Mouse (Mus musculus) A20 (cell line): ENCODE data around the gene Bmf.
A peak's percentile ranks its signal among the peaks of the same experiment; 100 is the strongest.

Source experiments
- DNase-seq: peaks from one replicate; pipeline ENCODE4 v3.0.0-alpha.2; 2011; ENCODE audit warnings: low read depth, low spot score

Gene Bmf

DNA sequence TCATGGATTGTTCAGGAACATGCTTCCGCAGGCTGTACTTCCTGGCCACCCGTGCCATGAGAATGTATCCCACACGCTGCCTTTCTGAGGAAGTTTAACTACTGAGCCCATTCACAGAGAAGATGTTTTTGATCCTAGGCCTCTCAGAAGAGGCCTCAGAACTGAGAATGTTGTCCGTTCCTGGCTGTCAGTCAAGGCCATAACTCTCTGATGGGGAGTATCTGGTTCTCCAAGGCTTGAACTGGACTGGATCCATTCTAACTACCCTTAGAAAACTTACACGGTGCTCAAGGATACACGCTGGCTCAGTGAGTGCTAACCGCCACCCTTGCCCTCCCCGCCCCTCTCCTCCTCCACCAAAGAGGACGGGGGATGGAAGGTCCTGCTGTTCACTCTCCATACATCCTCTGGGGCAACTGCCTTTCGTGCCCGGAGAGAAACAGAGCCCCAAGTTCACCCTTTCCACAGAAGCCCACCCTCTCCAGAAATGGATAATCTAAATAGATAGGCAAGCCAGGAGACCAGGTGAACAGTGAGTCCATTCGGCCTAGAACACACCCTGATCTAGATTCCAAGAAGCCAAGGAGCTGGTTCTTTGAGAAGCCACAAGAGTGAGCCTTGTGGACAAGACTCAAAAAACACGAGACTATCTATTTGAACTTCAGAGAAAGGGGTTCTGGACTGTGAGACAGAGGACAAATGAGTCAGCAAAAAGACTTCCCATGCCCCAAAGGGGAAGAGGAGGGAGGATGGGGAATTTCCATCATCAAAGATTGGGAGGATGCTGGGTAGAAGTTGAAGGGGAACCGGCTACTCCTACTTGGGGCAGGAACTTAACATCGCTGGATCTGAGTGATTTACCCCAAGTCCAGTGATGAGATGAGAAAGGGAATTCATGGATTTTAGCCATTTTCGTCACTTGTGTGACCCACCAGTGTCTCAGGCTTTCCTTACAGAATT lies 36.8 kb downstream of the Bmf start:
- DNase-seq, result no peak

DNA sequence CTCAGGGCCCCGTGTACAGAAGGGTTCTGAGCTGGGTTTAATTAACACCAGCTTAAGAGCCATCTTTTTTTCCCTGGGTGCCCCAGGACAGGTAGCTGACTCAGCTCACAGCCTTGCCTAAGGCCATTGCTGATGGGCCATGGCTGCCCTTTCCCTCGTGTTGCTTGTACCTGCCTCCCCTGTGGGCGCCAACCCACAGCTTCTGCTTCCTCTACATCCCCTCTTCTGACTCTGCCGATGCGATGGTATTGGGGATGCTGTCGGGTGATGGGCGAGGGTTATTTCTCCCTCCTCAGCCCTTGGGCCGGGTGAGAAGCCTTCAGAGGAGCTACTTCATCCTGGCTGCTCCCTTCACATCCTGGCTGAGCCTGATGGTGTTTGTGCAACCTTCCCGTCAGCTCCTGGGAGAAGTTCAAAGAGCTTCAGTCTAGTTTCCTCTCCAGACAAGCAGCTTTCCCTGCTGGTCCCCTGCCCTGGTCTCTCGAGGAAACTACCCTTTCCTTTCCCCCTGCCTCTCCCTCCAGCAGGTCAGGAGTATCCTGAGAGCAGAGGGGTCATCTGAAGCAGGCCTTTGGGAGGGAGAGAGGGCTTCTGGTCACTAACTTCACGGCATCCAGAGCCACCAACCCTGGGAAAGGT lies 37.6 kb downstream of the Bmf start:
- no peak for DNase-seq

- DNase-seq, result no peak
Measured at GRCm38 (mm10) chr2:118510447-118511310, 38.8 kb downstream of the Bmf start.

- no peak for DNase-seq
Measured at GRCm38 (mm10) chr2:118509688-118510446, 39.6 kb downstream of the Bmf start.

- no peak for DNase-seq
Measured at GRCm38 (mm10) chr2:118507126-118507525, 42.4 kb downstream of the Bmf start.

- DNase-seq, result no peak
Measured at GRCm38 (mm10) chr2:118500191-118500590, 49.3 kb downstream of the Bmf start.

DNA sequence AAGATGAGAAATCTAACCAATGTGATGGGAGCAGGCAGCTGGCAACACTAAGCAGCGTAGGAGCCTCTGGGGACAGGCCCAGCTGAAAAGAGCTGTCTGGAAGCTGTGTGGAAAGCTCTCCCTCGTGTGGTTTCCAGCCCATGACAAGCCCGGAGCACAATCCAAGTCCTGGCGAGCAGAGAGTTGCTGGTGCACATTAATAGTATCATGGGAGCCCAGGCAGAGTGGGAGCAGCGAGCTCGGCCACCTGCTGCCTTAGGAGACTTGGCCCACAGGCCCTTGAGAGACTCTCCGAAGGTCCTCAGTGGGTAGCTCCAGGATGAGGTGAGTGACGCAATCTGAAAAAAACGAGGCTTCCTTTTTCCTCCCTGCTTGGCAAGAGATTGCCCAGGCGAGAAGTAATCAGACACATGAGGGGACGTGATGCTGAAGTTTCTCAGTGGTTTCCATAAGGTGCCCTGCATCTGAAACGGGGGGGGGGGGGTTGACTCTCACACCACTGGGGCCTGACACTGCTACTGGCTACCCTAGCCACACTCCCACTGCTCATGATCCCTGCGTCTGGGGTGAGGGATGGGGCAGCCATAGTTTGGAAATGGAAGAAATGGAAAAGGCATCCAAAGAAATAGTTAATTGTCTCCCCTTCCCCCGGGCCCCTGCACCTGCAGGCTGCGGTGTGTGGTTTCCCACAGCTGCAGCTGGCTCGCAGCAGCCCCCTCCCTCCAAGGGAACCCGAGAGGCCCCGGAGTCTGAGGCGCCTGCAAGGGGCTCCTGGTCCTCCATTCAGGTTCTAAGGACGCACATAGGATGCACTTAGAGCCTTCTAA lies 50.1 kb downstream of the Bmf start:
- DNase-seq, result peak; percentile 61

DNA sequence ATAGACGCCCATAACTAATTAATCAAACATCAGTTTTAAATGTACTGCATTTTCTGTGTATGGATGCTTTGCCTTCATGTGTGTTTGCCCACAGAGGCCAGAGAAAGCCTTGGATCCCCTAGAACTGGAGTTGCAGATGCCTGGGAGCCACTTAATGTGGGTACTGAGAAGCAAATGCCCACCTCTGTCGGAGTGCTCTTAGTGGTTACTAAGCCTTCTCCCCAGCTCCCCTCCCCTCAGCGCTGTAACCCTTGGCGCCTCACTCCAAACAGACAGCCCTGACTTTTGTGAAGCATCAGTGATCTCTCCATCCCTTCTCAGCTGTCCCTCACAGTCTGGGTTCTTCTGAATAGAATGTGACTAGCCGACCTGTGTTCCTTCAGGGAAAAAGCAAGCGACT lies 51.0 kb downstream of the Bmf start:
- DNase-seq, result no peak

- no peak for DNase-seq
Measured at GRCm38 (mm10) chr2:118497890-118498289, 51.6 kb downstream of the Bmf start.

- DNase-seq, result peak; percentile 47
Measured at GRCm38 (mm10) chr2:118495024-118495423, 54.5 kb downstream of the Bmf start.

DNA sequence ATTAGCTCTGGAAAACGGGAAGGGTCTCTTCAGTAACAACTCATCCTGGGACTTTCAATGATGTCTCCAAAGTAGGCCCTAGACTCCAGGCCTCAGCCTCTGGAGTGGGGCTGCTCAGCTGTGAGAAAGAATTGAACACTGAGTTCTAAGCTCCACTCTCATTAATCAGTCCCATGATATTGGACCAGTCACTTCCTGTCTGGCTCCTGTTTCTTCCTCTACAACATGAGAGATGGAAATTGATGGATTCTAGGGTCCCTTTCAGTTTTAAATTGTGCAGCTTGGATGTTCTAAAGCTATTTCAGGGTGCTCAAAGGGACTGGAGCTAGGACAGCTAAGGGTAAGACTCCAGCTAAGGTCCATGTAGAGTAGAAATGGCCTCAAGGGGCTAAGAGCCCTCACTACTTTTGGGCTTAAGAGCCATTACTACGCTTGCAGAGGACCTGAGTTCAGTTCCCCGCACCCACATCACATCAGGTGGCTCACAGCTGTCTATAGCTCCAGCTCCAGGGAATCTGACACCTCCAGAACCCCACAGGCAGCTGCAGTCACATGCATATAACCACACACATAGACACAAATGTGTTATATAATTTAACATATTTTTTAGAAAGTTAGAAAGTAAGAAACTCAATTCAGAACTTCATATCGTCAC lies 57.6 kb downstream of the Bmf start:
- no peak for DNase-seq

DNA sequence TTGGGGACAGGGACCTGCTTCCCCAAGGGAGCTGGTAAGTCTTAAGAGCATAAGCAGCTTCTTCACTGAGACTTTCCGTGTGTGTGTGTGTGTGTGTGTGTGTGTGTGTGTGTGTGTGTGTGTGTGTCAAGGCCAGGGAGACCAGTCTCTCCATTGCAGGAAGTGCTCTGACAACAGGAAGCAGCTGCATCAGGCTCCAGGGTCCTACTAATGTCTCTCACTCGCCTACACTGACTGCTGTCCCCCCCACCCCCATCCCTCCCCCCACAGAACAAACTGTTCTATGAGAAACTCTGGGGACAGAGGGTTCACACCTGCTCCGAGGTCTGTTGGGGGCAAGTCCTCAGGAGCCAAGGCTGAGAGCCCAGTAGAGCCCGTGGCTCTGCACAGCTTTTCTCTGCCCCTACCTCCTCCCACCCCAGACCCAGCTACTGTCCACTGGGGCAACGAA lies 58.2 kb downstream of the Bmf start:
- peak; percentile 82 for DNase-seq

GRCm38 (mm10) chr2:118490241-118491091 lies 59.0 kb downstream of the Bmf start:
- no peak for DNase-seq

DNA sequence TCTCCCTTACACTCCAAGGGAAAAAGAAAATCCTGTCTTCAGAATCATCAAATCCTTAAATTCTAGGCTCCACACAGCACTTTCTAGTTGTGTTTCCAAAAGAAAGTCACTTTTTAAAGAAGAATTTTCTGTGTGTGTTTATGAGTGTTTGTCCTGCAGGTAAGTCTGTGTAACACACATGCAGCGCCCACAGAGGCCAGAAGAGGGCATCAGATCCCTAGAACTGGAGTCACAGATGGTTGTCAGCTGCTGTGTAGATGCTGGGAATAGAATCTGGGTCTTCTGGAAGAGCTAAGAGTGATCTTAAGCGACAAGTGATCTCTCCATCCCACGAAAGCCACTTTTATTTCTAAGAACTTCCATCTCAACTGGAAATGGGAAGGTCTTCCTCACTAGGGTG lies 61.7 kb downstream of the Bmf start:
- DNase-seq, result peak; percentile 71

DNA sequence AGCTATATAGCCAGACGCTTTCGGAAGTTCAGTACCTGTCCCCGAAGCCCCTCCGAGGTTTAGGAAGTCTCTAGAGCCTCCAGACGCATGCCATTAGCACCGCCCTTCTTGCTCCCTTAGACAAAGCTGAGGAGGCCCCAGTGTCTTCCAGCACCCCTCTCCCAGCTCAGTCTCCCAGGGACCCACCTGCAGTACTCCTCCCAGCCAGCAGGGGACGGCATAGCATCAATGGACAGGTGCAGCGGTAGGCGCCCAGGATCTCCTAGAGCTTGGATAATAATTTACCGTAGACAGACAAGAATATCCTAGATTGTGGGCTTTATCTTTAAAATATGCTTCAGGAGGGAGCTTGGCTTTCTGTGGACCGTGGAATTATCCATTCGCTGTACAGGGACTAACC lies 62.6 kb downstream of the Bmf start:
- peak; percentile 83 for DNase-seq

DNA sequence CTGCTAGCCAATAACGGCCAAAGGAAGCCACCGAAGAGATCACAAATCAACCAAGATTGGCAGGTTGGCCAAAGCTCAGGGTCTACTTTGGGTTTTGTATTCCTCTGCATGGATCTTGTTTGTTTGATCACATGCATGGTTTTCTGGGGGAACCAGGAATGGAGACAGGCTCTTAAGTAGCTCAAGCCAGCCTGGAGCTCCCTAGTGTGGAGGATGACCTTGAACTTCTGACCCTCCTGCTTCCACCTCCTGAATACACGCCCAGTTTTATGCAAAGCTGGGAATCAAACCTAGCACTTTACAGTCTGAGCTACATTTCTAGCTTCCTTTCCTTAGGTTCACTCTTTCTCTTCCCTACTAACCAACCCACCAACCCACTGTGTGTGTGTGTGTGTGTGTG lies 64.1 kb downstream of the Bmf start:
- DNase-seq, result no peak

GRCm38 (mm10) chr2:118484386-118484898 lies 65.0 kb downstream of the Bmf start:
- no peak for DNase-seq

GRCm38 (mm10) chr2:118483032-118483431 lies 66.5 kb downstream of the Bmf start:
- no peak for DNase-seq

DNA sequence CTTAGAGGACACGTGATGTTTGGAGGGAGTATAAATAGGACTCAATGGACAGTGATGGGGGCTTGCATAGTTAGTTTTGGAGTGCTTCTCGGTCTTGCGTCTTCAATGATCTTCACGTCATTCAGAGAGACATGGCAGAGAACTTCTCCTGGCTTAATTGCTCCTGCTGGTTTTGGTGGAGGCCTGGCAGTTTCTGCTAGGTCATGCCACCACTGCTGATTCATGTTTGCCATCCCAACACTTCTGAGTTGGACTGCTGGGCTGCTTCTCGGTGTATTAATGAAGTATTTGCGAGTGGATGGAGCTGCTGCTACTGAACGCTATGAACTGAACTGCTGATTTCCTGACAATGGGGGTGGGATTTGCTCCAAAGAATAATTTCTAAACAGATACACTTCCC lies 68.6 kb downstream of the Bmf start:
- no peak for DNase-seq
